Mouse (Mus musculus): ENCODE data around the gene Spag6. TPM values are rescaled to one million over a fixed set of nuclear protein-coding genes. Genes with fewer than 3 reads are reported as not detected.

Spag6 gene
- polyA plus RNA-seq, 1 experiment from 2014 or later, result not detected

GRCm38 (mm10) chr2:18765481-18766249 is 71.8 kb downstream of the Spag6 start:
- no peak for ATAC-seq (ENCODE audit: insufficient number of reproducible peaks, low FRiP score, low TSS enrichment, low read depth)
- H3K9ac ChIP-seq (ENCODE audit: low read length), result no peak overlapping the region
- no peaks in the 10 kb centered on the region for H3K27me3 ChIP-seq (ENCODE audit: control insufficient read depth, insufficient read depth, low read length)
- no peaks in the 10 kb centered on the region for H3K36me3 ChIP-seq (ENCODE audit: control insufficient read depth, insufficient read depth, low read length)
- H3K27ac ChIP-seq (replicated peaks; ENCODE audit: low read depth, low read length), result no peak overlapping the region
- H3K4me2 ChIP-seq (ENCODE audit: low read depth, severe bottlenecking), result no peak overlapping the region
- no peak for DNase-seq (ENCODE audit: low spot score)
- no peaks in the 10 kb centered on the region; the same call in 1 of the 2 replicates for H3K4me1 ChIP-seq (ENCODE audit: control insufficient read depth, insufficient read depth, low read length)
- WGBS, result 63% methylated on average over 12 of the region's 12 CpGs
- no peak overlapping the region for H3K4me3 ChIP-seq (ENCODE audit: low read depth, low read length)
- no peaks in the 10 kb centered on the region for H3K9me3 ChIP-seq (ENCODE audit: control insufficient read depth, low read length)

- Histone ChIP-seq H3K9me3 (ENCODE audit: control insufficient read depth, low read length) (no peaks in the 10 kb centered on the region), H3K4me3 (ENCODE audit: low read depth, low read length) (peak overlapping the region; percentile 49), H3K36me3 (ENCODE audit: control insufficient read depth, insufficient read depth, low read length) (no peaks in the 10 kb centered on the region), H3K4me2 (ENCODE audit: low read depth, severe bottlenecking) (peak overlapping the region; percentile 60), H3K27ac (replicated peaks; ENCODE audit: low read depth, low read length) (no peak overlapping the region), H3K4me1 (ENCODE audit: control insufficient read depth, insufficient read depth, low read length) (no peaks in the 10 kb centered on the region; the same call in 1 of the 2 replicates), H3K9ac (ENCODE audit: low read length) (peak overlapping the region; percentile 95), H3K27me3 (ENCODE audit: control insufficient read depth, insufficient read depth, low read length) (no peaks in the 10 kb centered on the region)
- 48% methylated on average over 4 of the region's 4 CpGs for WGBS
- DNase-seq (ENCODE audit: low spot score) (no peak), ATAC-seq (ENCODE audit: insufficient number of reproducible peaks, low FRiP score, low TSS enrichment, low read depth) (no peak)
These were observed 72.6 kb downstream of the Spag6 start for GRCm38 (mm10) chr2:18766441-18766820.

- peak overlapping the region; percentile 60 for H3K4me2 ChIP-seq (ENCODE audit: low read depth, severe bottlenecking)
- under 1% methylated on average over 56 of the region's 56 CpGs for WGBS
- peak; percentile 85 for ATAC-seq (ENCODE audit: insufficient number of reproducible peaks, low FRiP score, low TSS enrichment, low read depth)
These were observed 73.1 kb downstream of the Spag6 start for GRCm38 (mm10) chr2:18766821-18767541.

GRCm38 (mm10) chr2:18768414-18768813 is 74.6 kb downstream of the Spag6 start:
- no peaks in the 10 kb centered on the region; the same call in 1 of the 2 replicates for H3K4me1 ChIP-seq (ENCODE audit: control insufficient read depth, insufficient read depth, low read length)
- H3K9me3 ChIP-seq (ENCODE audit: control insufficient read depth, low read length), result no peaks in the 10 kb centered on the region
- WGBS, result 89% methylated on average over 2 of the region's 2 CpGs
- no peak overlapping the region for H3K9ac ChIP-seq (ENCODE audit: low read length)
- H3K27ac ChIP-seq (replicated peaks; ENCODE audit: low read depth, low read length), result no peak overlapping the region
- no peaks in the 10 kb centered on the region for H3K27me3 ChIP-seq (ENCODE audit: control insufficient read depth, insufficient read depth, low read length)
- DNase-seq (ENCODE audit: low spot score) (no peak), ATAC-seq (ENCODE audit: insufficient number of reproducible peaks, low FRiP score, low TSS enrichment, low read depth) (no peak)
- no peak overlapping the region for H3K4me2 ChIP-seq (ENCODE audit: low read depth, severe bottlenecking)
- no peak overlapping the region for H3K4me3 ChIP-seq (ENCODE audit: low read depth, low read length)
- H3K36me3 ChIP-seq (ENCODE audit: control insufficient read depth, insufficient read depth, low read length), result no peaks in the 10 kb centered on the region

More at GRCm38 (mm10) chr2:18766821-18767541, 73.1 kb downstream of the Spag6 start:
- Histone ChIP-seq H3K27me3 (ENCODE audit: control insufficient read depth, insufficient read depth, low read length) (no peaks in the 10 kb centered on the region), H3K9ac (ENCODE audit: low read length) (peak overlapping the region; percentile 95), H3K9me3 (ENCODE audit: control insufficient read depth, low read length) (no peaks in the 10 kb centered on the region), H3K27ac (replicated peaks; ENCODE audit: low read depth, low read length) (peak overlapping the region; percentile 53), H3K36me3 (ENCODE audit: control insufficient read depth, insufficient read depth, low read length) (no peaks in the 10 kb centered on the region), H3K4me1 (ENCODE audit: control insufficient read depth, insufficient read depth, low read length) (no peaks in the 10 kb centered on the region; the same call in 1 of the 2 replicates), H3K4me3 (ENCODE audit: low read depth, low read length) (peak overlapping the region; percentile 49)
- peak; percentile 92 for DNase-seq (ENCODE audit: low spot score)

- Histone ChIP-seq H3K4me1 (ENCODE audit: control insufficient read depth, insufficient read depth, low read length) (no peaks in the 10 kb centered on the region), H3K4me2 (ENCODE audit: low read depth, severe bottlenecking) (no peak overlapping the region), H3K27ac (replicated peaks; ENCODE audit: low read depth, low read length) (no peak overlapping the region), H3K4me3 (ENCODE audit: low read depth, low read length) (no peak overlapping the region), H3K27me3 (ENCODE audit: control insufficient read depth, insufficient read depth, low read length) (peaks cover 9% of the 10 kb centered on the region), H3K36me3 (ENCODE audit: control insufficient read depth, insufficient read depth, low read length) (no peaks in the 10 kb centered on the region), H3K9me3 (ENCODE audit: control insufficient read depth, low read length) (no peaks in the 10 kb centered on the region), H3K9ac (ENCODE audit: low read length) (no peak overlapping the region)
- ATAC-seq (ENCODE audit: insufficient number of reproducible peaks, low FRiP score, low TSS enrichment, low read depth) (no peak), DNase-seq (ENCODE audit: low spot score) (no peak)
- WGBS, result 86% methylated on average over 8 of the region's 8 CpGs
These were observed 78.6 kb downstream of the Spag6 start for GRCm38 (mm10) chr2:18772413-18772812.

DNA sequence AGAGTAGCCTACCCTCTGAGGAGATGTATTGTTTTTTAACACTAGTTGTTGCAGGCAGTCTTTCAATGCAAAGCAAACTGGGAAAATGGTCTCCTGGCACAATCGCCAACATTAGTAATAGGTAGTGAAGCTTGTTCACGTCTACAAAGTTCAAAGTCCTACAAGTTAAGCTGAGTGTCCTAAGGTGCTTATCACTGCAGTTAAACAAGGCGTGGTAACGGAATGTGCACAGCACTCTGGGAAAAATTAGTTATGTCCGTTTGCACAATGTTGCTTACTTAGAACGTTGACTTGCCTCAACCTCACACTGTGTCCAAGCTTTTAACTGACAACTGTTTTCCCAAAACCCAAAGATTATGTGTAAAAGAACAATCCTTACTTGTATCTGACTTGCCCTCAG is 80.5 kb downstream of the Spag6 start:
- 90% methylated on average over 6 of the region's 6 CpGs for WGBS
- Histone ChIP-seq H3K36me3 (ENCODE audit: control insufficient read depth, insufficient read depth, low read length) (no peaks in the 10 kb centered on the region), H3K27me3 (ENCODE audit: control insufficient read depth, insufficient read depth, low read length) (peaks cover 9% of the 10 kb centered on the region), H3K27ac (replicated peaks; ENCODE audit: low read depth, low read length) (no peak overlapping the region), H3K9me3 (ENCODE audit: control insufficient read depth, low read length) (no peaks in the 10 kb centered on the region), H3K9ac (ENCODE audit: low read length) (no peak overlapping the region), H3K4me3 (ENCODE audit: low read depth, low read length) (no peak overlapping the region), H3K4me1 (ENCODE audit: control insufficient read depth, insufficient read depth, low read length) (peaks cover 8% of the 10 kb centered on the region), H3K4me2 (ENCODE audit: low read depth, severe bottlenecking) (no peak overlapping the region)
- ATAC-seq (ENCODE audit: insufficient number of reproducible peaks, low FRiP score, low TSS enrichment, low read depth), result no peak
- no peak for DNase-seq (ENCODE audit: low spot score)

DNA sequence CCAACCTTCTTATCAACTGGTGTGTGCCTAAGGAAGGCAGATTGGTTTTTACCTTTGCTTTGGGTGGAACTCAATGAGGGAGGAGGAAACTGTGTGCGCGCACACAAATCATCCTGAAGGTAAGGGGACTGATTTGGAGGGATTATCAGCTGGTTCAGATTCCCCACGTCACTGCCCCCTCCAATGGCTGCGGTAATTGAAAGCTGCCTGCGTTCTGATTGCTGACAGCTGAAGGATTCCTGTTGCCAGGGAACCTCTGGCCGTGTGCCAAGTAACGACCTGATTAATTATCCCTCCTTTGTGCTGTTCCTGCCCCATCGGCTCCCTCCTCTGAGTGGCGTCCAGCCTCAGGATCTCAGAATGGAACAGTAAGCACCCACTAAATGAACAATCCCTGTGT is 84.4 kb downstream of the Spag6 start:
- DNase-seq (ENCODE audit: low spot score), result peak; percentile 85
- Histone ChIP-seq H3K27me3 (ENCODE audit: control insufficient read depth, insufficient read depth, low read length) (peaks cover 15% of the 10 kb centered on the region), H3K36me3 (ENCODE audit: control insufficient read depth, insufficient read depth, low read length) (no peaks in the 10 kb centered on the region), H3K4me2 (ENCODE audit: low read depth, severe bottlenecking) (no peak overlapping the region), H3K27ac (replicated peaks; ENCODE audit: low read depth, low read length) (no peak overlapping the region), H3K4me3 (ENCODE audit: low read depth, low read length) (no peak overlapping the region), H3K9ac (ENCODE audit: low read length) (no peak overlapping the region), H3K9me3 (ENCODE audit: control insufficient read depth, low read length) (no peaks in the 10 kb centered on the region), H3K4me1 (ENCODE audit: control insufficient read depth, insufficient read depth, low read length) (peaks cover 8% of the 10 kb centered on the region)
- 0 out of 2 replicates have a peak, but pooled peaks have one; percentile 47 for ATAC-seq (ENCODE audit: insufficient number of reproducible peaks, low FRiP score, low TSS enrichment, low read depth)
- 10% methylated on average over 9 of the region's 9 CpGs for WGBS

DNA sequence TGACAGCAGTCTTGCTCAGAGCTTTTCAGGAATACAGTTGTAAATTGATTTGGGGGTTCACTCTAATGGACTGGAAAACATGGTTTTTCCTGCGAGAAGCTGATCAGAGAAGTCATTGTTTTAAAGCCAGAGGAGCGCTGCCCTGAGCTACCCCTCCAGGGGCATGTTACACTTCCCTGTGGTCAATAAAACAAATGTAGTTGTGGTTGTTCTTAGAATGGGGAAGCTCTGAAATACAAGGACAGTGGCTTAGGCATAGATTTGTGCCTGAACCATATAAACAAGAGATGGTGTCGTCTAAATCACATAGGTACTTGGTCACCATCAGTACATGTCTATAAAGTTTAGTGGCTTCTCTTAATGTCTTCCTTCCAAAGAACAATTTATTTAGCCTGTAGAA is 86.0 kb downstream of the Spag6 start:
- DNase-seq (ENCODE audit: low spot score) (no peak), ATAC-seq (ENCODE audit: insufficient number of reproducible peaks, low FRiP score, low TSS enrichment, low read depth) (no peak)
- no peak overlapping the region for H3K4me2 ChIP-seq (ENCODE audit: low read depth, severe bottlenecking)
- H3K9me3 ChIP-seq (ENCODE audit: control insufficient read depth, low read length), result no peaks in the 10 kb centered on the region
- H3K4me3 ChIP-seq (ENCODE audit: low read depth, low read length), result no peak overlapping the region
- WGBS, result 59% methylated on average over 3 of the region's 3 CpGs
- H3K27me3 ChIP-seq (ENCODE audit: control insufficient read depth, insufficient read depth, low read length), result peaks cover 13% of the 10 kb centered on the region; the same call in 1 of the 2 replicates
- no peaks in the 10 kb centered on the region for H3K36me3 ChIP-seq (ENCODE audit: control insufficient read depth, insufficient read depth, low read length)
- H3K9ac ChIP-seq (ENCODE audit: low read length), result no peak overlapping the region
- peaks cover 8% of the 10 kb centered on the region for H3K4me1 ChIP-seq (ENCODE audit: control insufficient read depth, insufficient read depth, low read length)
- no peak overlapping the region for H3K27ac ChIP-seq (replicated peaks; ENCODE audit: low read depth, low read length)

Data from limb, embryonic 11.5 days (tissue).